ENCODE assay signal across 22 mouse cellular contexts in the genomic region with DNA sequence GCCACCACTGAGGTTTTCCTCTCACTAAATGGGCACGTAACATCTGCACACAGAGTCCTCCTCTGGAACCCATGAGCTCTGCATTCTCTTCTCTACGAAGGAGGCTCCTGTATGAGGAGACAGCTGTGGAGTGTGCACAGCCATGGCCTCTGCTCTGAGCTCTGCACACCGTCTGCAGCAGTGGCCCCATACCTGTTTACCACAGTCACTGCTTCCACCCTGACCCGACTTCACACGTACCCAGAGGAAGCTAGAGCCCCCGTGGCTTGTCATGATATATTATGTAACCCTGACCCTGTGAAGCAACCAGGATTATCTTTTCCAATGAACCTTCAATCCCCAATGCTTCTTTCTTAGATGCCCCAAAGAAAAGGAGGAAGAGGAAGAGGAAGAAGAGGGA.
"Had no signal": no experiment of that assay in that cellular context is flagged by ENCODE, and none has a peak within 500 bp of the region (broad histone marks: within the 10 kb centered on the region; RNA-seq: fewer than 3 reads in every experiment).

No protein-coding gene starts in this region.

- H3K9ac ChIP-seq: liver, postnatal 0 days; lung, embryonic 15.5 days; midbrain, embryonic 12.5 days; neural tube, embryonic 13.5 days; neural tube, embryonic 15.5 days had no signal

- ATAC-seq: liver, postnatal 0 days; lung, postnatal 0 days; midbrain, embryonic 16.5 days had no signal

- H3K9me3 ChIP-seq: lung, embryonic 15.5 days; midbrain, embryonic 10.5 days; midbrain, embryonic 12.5 days; neural tube, embryonic 13.5 days; neural tube, embryonic 15.5 days had no signal

- H3K4me3 ChIP-seq: lung, embryonic 15.5 days; midbrain, embryonic 10.5 days; midbrain, embryonic 12.5 days; myocyte; neural tube, embryonic 13.5 days; neural tube, embryonic 15.5 days had no signal

- DNase-seq: liver, postnatal 0 days; lung, adult 2 months; lung, postnatal 14 days; lung, postnatal 36 days; midbrain, embryonic 14.5 days; retina, postnatal 1 day; right cerebral cortex, adult 18-20 months; right cerebral cortex, postnatal 25 days; right cerebral cortex, postnatal 4 days; spleen, adult 18-20 months; thymus, adult 18-20 months; thymus, postnatal 14 days; thymus, postnatal 36 days had no signal

- H3K27ac ChIP-seq: lung, embryonic 15.5 days; macrophage; midbrain, embryonic 10.5 days; midbrain, embryonic 12.5 days; neural tube, embryonic 13.5 days; neural tube, embryonic 15.5 days had no signal

- H3K4me2 ChIP-seq: lung, embryonic 15.5 days; midbrain, embryonic 12.5 days; neural tube, embryonic 13.5 days; neural tube, embryonic 15.5 days had no signal

- H3K27me3 ChIP-seq: lung, embryonic 15.5 days; midbrain, embryonic 12.5 days; neural tube, embryonic 13.5 days; neural tube, embryonic 15.5 days had no signal

- H3K4me1 ChIP-seq: lung, embryonic 15.5 days; midbrain, embryonic 10.5 days; midbrain, embryonic 12.5 days; neural tube, embryonic 13.5 days; neural tube, embryonic 15.5 days had no signal
